Mouse (Mus musculus) erythroblast, embryonic 14.5 days (primary cell): ENCODE data around the gene Muc5b.

Experiments
- GATA1 ChIP-seq: IDR thresholded peaks from 2 replicates; pipeline ENCODE4 v1.6.1; 2012; ENCODE audit warnings: low read length, inconsistent platforms, mixed read lengths
- TAL1 ChIP-seq: IDR thresholded peaks from 3 replicates; pipeline ENCODE4 v1.6.1; 2012; ENCODE audit warnings: low read length, inconsistent platforms, mixed read lengths

DNA sequence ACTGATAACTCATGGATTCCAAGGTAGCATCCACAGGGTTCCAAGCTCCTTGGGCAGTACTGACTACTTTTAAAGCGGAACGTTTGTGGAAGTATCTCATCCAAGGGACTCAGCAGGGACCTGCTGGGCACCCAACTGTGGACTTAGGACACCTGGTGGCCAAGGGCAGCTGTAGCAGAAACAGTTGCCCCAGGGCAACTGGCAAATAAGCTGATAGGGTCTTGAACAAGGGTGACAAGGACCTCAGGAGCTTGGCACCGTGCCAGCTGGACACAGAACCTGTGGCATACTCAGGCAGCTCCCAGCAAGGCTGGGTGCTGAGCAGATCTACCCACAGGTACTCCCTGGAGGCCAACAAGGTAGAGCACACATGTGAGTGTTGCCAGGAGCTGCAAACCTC lies 20.6 kb upstream of the Muc5b start:
- TF ChIP-seq GATA1 (no peak), TAL1 (no peak)
